Mouse (Mus musculus) CD4-positive, CD25-positive, alpha-beta regulatory T cell, adult 2 months (primary cell): ENCODE results near the gene Krtap4-6.
"Not testable (repeated sequence)": the region's sequence is repeated elsewhere in the genome, so short reads cannot be mapped to it uniquely, and the experiment has no call there.

Source experiments
- DNase-seq: peaks from one replicate; pipeline ENCODE4 v3.0.0-alpha.2; 2012; ENCODE audit warnings: low read depth, low spot score

Krtap4-6 gene

DNA sequence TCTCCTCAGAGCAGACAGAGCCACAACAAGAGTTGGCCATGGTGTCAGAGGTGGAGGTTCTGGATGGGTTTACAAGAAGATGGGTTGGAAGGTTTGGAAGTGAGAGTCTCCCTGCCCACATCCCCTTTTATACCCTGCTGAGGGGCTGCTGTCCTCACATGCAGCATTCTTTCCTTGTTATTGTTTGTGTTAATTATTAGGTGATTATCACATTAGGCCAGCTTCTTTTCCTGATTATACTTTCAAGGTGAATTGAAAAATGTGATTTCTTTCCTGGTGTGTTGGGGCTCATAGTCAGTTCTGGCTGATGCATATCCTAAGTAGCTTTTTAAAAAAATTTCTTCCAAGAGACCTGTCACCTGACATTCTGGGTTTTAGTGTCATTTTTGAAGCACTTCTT lies at the start of gene Krtap4-6:
Krtap4-6 (minus strand) TSS at position 101 of the 400 bp plus-strand sequence.
- no peak for DNase-seq

- no peak for DNase-seq
Measured at GRCm38 (mm10) chr11:99690463-99690862, 24.7 kb upstream of the Krtap4-6 start, which contains the start of gene Gm14190. Gm14190 (minus strand) TSS chr11:99690740.

DNA sequence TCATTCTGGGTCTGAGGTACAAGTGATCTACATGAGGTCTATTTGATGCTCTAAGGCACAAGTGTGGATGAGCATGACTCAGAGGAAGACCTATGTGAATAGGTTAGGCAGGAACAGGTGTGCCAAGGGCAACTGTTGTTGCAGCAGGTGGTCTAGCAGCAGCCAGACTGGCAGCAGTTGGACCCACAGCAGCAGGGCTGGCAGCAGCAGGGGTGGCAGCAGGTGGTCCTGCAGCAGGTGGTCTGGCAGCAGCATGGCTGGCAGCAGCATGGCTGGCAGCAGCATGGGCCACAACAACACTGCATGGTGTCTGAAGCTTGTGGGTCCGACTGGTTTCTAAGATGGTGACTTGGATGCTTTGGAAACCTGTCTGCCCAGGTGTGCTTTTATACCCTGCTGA lies 19.5 kb upstream of the Krtap4-6 start:
- not testable (repeated sequence) for DNase-seq

GRCm38 (mm10) chr11:99683481-99683880 lies 17.7 kb upstream of the Krtap4-6 start:
- DNase-seq: no peak

- DNase-seq: no peak
Measured at GRCm38 (mm10) chr11:99662802-99663201, 3.0 kb downstream of the Krtap4-6 start.

DNA sequence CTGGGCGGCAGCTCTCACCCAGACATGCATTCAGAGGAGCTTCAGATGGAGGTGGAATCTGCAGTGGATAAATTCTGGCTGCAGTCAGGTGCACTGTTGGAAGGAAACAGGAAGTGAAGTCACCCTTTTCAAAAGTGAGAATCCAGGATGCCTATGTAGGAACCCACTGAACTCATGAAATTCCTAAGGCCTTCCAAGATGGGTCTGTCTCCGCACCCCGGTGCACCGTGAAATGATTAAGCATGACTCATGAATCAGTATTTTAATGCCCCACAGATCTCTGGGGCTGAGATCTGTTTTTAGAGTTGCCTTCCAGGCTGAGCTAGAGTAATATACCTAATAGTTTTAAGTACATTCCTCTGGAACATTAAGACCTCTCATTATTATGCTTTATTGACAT lies 6.5 kb downstream of the Krtap4-6 start:
- DNase-seq: no peak

- not testable (repeated sequence) for DNase-seq
Measured at GRCm38 (mm10) chr11:99658467-99659010, 7.2 kb downstream of the Krtap4-6 start, which contains the start of gene Gm11563. Gm11563 (minus strand) TSS chr11:99658960.

GRCm38 (mm10) chr11:99657051-99657450 lies 8.7 kb downstream of the Krtap4-6 start:
- DNase-seq: no peak

GRCm38 (mm10) chr11:99650136-99650535 lies 15.6 kb downstream of the Krtap4-6 start, which contains the start of gene Gm11555:
Gm11555 (minus strand) TSS chr11:99650236.
- no peak for DNase-seq

DNA sequence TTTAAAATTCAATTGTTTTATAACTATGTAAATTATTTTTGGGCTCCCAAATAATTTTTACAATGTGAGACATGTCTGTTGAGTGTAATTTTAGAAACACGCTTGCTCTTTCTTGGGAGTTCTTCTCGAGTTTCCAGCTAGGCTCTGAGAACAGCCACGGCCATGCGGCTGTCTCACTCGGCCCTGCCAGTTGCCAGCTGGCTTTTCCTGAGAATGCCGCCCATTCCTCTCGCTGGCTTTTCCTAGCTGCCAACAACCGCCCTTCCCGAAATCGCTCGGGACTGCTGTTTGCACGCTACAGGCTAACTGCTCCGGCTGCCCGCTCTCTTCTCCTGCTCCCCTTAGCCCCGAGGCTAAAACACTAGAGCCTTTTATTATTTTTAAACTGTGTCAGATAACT lies 19.3 kb downstream of the Krtap4-6 start:
- DNase-seq: no peak

DNA sequence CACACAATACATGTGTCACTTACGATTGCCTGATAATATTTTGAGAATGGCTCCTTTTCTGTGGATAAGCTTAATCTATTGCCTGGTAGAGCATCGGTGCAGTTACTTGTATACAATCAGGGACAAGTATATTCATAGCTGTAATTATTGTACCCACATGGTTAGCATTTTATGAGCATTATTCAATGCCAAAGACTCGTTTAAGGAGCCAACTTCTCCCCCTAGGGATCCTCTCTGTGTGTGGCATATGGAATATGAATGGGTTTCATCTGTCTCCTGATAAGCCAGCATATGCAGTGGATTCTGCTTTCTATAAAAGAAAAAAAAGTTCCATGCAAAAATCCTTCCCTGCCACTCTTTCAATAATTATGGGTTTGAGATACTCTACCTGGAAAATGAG lies 21.4 kb downstream of the Krtap4-6 start:
- DNase-seq: no peak

DNA sequence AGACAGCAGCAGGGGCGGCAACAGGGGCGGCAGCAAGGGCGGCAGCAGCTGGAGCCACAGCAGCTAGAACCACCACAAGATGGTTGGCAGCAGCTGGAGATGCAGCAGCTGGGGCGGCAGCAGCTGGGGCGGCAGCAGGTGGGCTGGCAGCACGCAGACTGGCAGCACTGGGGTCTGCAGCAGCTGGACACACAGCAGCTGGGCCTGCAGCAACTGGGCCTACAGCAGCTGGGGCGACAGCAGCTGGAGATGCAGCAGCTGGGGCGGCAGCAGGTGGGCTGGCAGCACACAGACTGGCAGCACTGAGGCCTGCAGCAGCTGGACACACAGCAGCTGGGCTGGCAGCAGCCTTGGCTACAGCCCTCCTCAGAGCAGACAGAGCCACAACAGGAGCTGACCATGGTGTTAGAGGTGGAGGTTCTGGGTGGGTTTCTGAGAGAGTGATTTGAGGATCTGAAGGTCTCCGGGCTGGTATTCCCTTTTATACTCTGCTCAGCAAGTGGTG lies 22.1 kb downstream of the Krtap4-6 start, which contains the start of gene Krtap4-7:
Krtap4-7 (minus strand) TSS at position 455 of the 505 bp plus-strand sequence.
- DNase-seq: not testable (repeated sequence)

GRCm38 (mm10) chr11:99640926-99641325 lies 24.8 kb downstream of the Krtap4-6 start:
- DNase-seq: no peak

DNA sequence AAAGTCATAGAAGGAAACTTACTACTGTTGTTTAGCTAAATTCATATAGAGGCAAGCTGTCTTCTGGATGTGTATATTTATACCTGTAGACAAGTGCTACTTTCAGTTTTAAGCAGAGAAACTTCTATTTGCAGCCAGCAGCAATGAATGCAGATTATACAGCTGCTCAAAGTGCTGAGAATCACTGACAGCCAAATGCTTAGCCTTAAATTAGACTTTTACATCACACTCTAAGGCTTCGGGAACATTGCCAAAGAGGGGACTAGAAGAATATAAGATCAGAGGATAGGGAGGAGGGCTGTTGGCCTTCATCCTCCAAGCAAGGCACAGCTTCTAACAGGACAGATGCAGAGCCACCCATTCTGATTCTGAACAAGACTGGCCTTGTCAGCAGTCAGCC lies 28.7 kb downstream of the Krtap4-6 start:
- DNase-seq: no peak

DNA sequence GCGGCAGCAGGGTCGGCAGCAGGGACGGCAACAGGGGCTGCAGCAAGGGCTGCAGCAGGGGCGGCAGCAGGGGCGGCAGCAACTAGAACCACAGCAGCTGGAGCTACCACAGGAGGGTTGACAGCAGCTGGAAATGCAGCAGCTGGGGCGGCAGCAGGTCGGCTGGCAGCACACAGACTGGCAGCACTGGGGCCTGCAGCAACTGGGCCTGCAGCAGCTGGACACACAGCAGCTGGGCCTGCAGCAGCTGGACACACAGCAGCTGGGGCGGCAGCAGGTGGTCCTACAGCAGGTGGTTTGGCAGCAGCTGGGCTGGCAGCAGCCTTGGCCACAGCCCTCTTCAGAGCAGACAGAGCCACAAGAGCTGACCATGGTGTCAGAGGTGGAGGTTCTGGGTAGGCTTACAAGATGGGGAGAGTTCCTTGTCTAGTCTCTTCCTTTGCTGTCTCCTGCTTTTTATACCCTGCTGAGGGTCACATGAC lies 31.1 kb downstream of the Krtap4-6 start, which contains the start of gene Krtap4-2:
Krtap4-2 (minus strand) TSS at position 432 of the 482 bp plus-strand sequence.
- DNase-seq: no peak

- no peak for DNase-seq
Measured at GRCm38 (mm10) chr11:99633293-99633692, 32.5 kb downstream of the Krtap4-6 start.

GRCm38 (mm10) chr11:99630890-99631289 lies 34.9 kb downstream of the Krtap4-6 start:
- no peak for DNase-seq

GRCm38 (mm10) chr11:99628138-99628537 lies 37.6 kb downstream of the Krtap4-6 start, which contains the start of gene Krtap4-1:
Krtap4-1 (minus strand) TSS chr11:99628238.
- DNase-seq: no peak

DNA sequence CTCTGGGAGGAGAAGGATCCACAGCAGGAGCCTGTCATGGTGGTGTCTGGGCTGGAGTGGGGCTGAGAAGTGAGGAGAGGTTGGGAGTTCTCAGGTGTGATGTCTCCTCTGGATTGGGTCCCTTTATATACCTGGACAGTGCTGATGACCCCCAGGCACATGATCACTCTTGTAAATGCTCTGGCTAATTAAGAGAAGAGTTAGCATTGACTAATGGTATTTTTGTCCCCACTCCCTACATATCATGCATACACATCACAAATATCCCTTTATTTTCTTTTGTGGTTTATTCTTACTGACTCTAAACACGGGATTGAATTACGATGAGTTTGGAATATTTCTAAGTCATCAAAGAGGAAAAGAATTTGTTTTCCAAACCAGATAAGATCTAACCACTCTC lies 45.4 kb downstream of the Krtap4-6 start, which contains the start of gene Gm11562:
Gm11562 (minus strand) TSS at position 101 of the 400 bp plus-strand sequence.
- DNase-seq: no peak
